Mouse (Mus musculus) layer of hippocampus, postnatal 36 days (tissue): Measurements from ENCODE around the gene Zbp1. TPM values are rescaled to one million over a fixed set of nuclear protein-coding genes. Genes with fewer than 3 reads are reported as not detected.

ENCODE experiments used
- total RNA-seq, 2 experiments: library from RNA; stranded (reverse); gene quantifications; 2 replicates each; pipeline ENCODE4 v1.2.3; 2021

Zbp1 gene
- total RNA-seq, 2 experiments from 2014 or later: 0.35 TPM; not detected in 1

Other genes with a start within 250 kb of the Zbp1 start
- not detected for gene Spo11, start 241.2 kb downstream of the Zbp1 start, total RNA-seq
- gene Rae1, start 218.8 kb downstream of the Zbp1 start, total RNA-seq: 10 to 100 TPM; 72.9 to 77.0 TPM
- gene Rbm38, start 198.4 kb downstream of the Zbp1 start, total RNA-seq: 1 to 10 TPM; 3.8 to 4.6 TPM
- not detected for gene Ctcfl, start 99.4 kb downstream of the Zbp1 start, total RNA-seq
- not detected for gene Pck1, start 65.9 kb downstream of the Zbp1 start, total RNA-seq
- 10 to 100 TPM; 20.3 to 23.2 TPM for gene Pmepa1, start 57.6 kb upstream of the Zbp1 start, total RNA-seq